Mouse (Mus musculus) bone marrow macrophage, adult 2 months (primary cell): ENCODE measurements around the gene Pde1c.

Source experiments
- CTCF ChIP-seq: IDR thresholded peaks from 2 replicates; pipeline ENCODE4 v1.5.1; 2012; ENCODE audit warnings: low read depth, mild to moderate bottlenecking, low read length, moderate library complexity
- POLR2A ChIP-seq: IDR thresholded peaks from 2 replicates; pipeline ENCODE4 v1.6.1; 2012; ENCODE audit warnings: mild to moderate bottlenecking, low read depth, low read length, borderline replicate concordance

DNA sequence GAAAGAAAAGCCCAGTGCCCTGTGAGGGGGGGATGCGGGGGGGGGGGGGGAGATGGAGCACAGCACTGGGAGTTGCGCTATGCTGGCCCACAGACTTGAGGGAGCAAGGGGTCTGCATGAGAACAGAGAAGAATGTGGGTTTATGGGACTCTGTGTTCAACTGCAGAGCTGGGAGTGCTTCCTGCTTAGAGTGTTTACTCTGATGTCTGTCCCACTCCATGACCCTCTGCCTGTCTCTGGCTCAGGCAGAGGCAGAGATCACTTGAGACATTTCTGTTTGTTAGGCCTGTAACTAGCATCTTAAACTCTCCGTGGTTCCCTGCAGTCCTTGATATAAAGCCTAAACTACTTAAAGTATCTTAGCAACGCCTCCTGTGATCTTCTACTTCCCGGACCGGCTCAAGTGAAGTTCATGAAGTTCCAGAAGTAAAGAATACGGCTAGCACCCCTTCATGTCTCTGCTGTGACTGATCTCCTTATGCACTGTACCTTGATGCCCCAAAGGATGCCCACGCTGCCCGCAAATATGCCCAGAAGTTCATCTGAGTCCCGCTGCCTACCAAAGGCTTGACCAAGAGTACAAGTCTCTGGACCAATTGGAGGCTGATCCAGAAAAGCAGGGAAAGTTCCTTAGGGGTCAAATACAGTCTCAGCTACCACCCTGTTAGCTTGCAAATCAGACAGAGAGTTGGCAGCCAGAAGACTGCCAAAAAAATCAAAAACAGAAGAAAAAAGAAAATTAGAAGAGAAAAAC lies 47.5 kb upstream of the Pde1c start:
- TF ChIP-seq CTCF (no peak), POLR2A (no peak)
